In genomic region chr17:41830972-41831371, GRCm38 (mm10) we compare ENCODE assay signal across 29 mouse cellular contexts.
"Had no signal": no experiment of that assay in that cellular context is flagged by ENCODE, and none has a peak within 500 bp of the region (broad histone marks: within the 10 kb centered on the region; RNA-seq: fewer than 3 reads in every experiment).

No protein-coding gene starts in this region.

- DNase-seq: cerebellum, adult 8-10 months; cerebellum, adult 9-10 months; cerebellum, adult 9-11 months; cerebellum, postnatal 10 days; cerebellum, postnatal 14 days; cerebellum, postnatal 25 days; cerebellum, postnatal 36 days; embryo, embryonic 11 days; forebrain, postnatal 0 days; gastrocnemius, adult 2 months; gastrocnemius, postnatal 10 days; gastrocnemius, postnatal 14 days; gastrocnemius, postnatal 25 days; gastrocnemius, postnatal 36 days; heart, adult 11 months; heart, adult 18-20 months; heart, adult 2 months had no signal

- H3K4me3 ChIP-seq: embryonic facial prominence, embryonic 10.5 days; embryonic facial prominence, embryonic 12.5 days; embryonic facial prominence, embryonic 13.5 days; embryonic facial prominence, embryonic 15.5 days; erythroblast, embryonic 14.5 days; forebrain, embryonic 10.5 days; forebrain, embryonic 12.5 days; forebrain, embryonic 13.5 days; forebrain, embryonic 15.5 days; gastrocnemius, adult 2 months; heart, adult 2 months; heart, embryonic 10.5 days had no signal

- H3K4me1 ChIP-seq: embryonic facial prominence, embryonic 10.5 days; embryonic facial prominence, embryonic 12.5 days; embryonic facial prominence, embryonic 13.5 days; embryonic facial prominence, embryonic 15.5 days; forebrain, embryonic 10.5 days; forebrain, embryonic 12.5 days; forebrain, embryonic 13.5 days; forebrain, embryonic 15.5 days; heart, embryonic 10.5 days had no signal

- ATAC-seq: forebrain, embryonic 13.5 days; forebrain, embryonic 14.5 days; forebrain, embryonic 15.5 days; forebrain, embryonic 16.5 days; forebrain, postnatal 0 days had no signal
